Mouse (Mus musculus) liver, embryonic 15.5 days (tissue): Measurements from ENCODE around the gene Tcl1b3. TPM values are rescaled to one million over a fixed set of nuclear protein-coding genes. Genes with fewer than 3 reads are reported as not detected.
"Not testable (repeated sequence)": the region's sequence is repeated elsewhere in the genome, so short reads cannot be mapped to it uniquely, and the experiment has no call there.

Source experiments
- ATAC-seq: fragments of 200-750 bp; cut with Nextera tagmentation; 2 replicates; pipeline ENCODE4 v1.8.0; 2017; ENCODE audit warnings: moderate number of reproducible peaks, mild to moderate bottlenecking, moderate library complexity; ENCODE audit not compliant: insufficient read depth
- H3K27ac ChIP-seq: fragments of 300-500 bp; sonication (generic); replicated peaks from 2 replicates; pipeline ENCODE4 v1.5.1; 2015; ENCODE audit warnings: mild to moderate bottlenecking, inconsistent platforms
- H3K27me3 ChIP-seq: fragments of 300-500 bp; sonication (generic); 2 replicates; pipeline ENCODE4 v1.6.1; 2015; ENCODE audit warnings: mild to moderate bottlenecking, inconsistent platforms
- H3K36me3 ChIP-seq: fragments of 300-500 bp; sonication (generic); replicated peaks from 2 replicates; pipeline ENCODE4 v1.6.1; 2015; ENCODE audit warnings: moderate library complexity, mild to moderate bottlenecking, inconsistent platforms
- H3K4me1 ChIP-seq: fragments of 300-500 bp; sonication (generic); replicated peaks from 2 replicates; pipeline ENCODE4 v1.6.1; 2015; ENCODE audit warnings: inconsistent platforms
- H3K4me2 ChIP-seq: fragments of 300-500 bp; sonication (generic); 2 replicates; pipeline ENCODE4 v1.6.1; 2015; ENCODE audit warnings: moderate library complexity, mild to moderate bottlenecking, inconsistent platforms
- H3K4me3 ChIP-seq: fragments of 300-500 bp; sonication (generic); replicated peaks from 2 replicates; pipeline ENCODE4 v1.5.1; 2015; ENCODE audit warnings: mild to moderate bottlenecking, inconsistent platforms
- H3K9ac ChIP-seq: fragments of 300-500 bp; sonication (generic); 2 replicates; pipeline ENCODE4 v1.6.1; 2015; ENCODE audit warnings: moderate library complexity, mild to moderate bottlenecking, inconsistent platforms
- H3K9me3 ChIP-seq: fragments of 300-500 bp; sonication (generic); replicated peaks from 2 replicates; pipeline ENCODE4 v1.6.1; 2016; ENCODE audit warnings: inconsistent platforms
- WGBS: fragments of 180-500 bp; shearing (Covaris S2); methylation state at CpG from one replicate; pipeline ENCODE4 v1.1.7; 2015; ENCODE audit warnings: mixed read lengths; ENCODE audit not compliant: insufficient replicate concordance; 5-methylcytosine and 5-hydroxymethylcytosine counted together
- polyA plus RNA-seq: library from polyadenylated mRNA; unstranded; fragments of >200 nt; fragmentation: Nextera tagmentation; extraction: Ambion mirVana; gene quantifications from 2 replicates; pipeline ENCODE4 v1.2.1, GENCODE M21; 2015

Gene Tcl1b3
- polyA plus RNA-seq, 1 experiment from 2014 or later, result not detected

DNA sequence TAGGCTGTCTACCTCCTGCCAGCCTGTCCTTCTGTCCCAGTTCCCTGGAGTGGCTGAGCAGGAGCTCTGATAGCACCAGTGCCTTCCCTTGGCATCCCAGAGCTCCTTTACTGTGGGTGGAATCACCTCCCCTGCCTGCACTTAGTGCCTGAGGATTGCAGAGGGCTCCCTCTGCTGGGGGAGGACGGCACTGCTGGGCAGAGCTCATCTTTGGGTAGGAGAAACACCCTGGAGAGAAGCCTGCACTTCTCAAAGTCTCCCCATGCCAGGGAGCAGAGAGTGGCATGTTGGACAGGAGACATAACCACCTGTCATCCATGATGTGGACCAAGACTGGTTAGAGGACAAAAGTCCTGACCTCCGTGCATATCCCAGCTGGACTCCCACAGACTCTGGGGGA, 1.9 kb upstream of the Tcl1b3 start:
- H3K4me1 ChIP-seq, H3K4me2 ChIP-seq, H3K9me3 ChIP-seq, H3K9ac ChIP-seq, H3K4me3 ChIP-seq, ATAC-seq, H3K36me3 ChIP-seq, H3K27me3 ChIP-seq, H3K27ac ChIP-seq: not testable (repeated sequence)
- 17% methylated on average over 2 of the region's 2 CpGs for WGBS

DNA sequence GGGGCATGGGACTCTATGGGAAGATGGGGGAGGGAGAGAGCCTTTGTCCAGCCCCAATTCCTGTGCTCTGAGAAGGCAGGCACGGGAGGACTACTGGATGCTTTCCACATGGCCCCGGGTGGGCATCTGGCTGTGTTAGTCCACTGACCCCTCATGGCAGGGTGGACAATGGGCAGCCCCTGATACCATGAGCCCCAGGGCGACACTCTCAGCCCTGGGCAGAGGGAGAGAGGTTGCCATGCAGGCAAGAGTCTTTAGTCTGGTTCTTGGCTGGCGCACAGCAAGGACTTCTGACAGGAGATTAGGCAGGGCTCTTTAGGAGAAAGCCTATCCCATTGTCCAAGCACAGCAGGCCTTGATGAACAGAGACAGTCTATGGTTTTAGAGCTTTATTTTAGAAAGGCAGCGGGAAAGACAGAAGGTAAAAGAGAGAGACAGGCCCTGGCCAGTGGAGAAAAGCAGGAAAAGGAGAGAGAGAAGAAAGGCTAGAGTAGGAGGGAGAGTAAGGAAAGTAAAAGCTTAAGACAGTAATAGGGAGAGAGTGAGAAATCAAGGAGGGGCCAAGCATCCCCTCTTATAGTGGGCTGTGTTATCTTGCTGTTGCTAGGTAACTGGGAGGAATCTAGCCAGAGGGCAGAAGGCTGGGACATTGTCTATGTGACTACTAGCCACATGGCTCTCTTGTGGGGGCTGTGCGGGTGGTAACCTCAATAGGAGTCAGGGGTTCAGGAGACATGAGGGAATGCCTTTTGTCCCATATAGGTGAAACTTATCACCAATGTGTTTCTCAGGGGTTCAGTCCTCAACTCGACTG, 9.0 kb downstream of the Tcl1b3 start:
- not testable (repeated sequence) for H3K27ac ChIP-seq, H3K27me3 ChIP-seq, H3K9ac ChIP-seq, H3K4me1 ChIP-seq, H3K4me3 ChIP-seq, H3K9me3 ChIP-seq, H3K36me3 ChIP-seq, H3K4me2 ChIP-seq, ATAC-seq
- WGBS, result 55% methylated on average over 7 of the region's 7 CpGs

DNA sequence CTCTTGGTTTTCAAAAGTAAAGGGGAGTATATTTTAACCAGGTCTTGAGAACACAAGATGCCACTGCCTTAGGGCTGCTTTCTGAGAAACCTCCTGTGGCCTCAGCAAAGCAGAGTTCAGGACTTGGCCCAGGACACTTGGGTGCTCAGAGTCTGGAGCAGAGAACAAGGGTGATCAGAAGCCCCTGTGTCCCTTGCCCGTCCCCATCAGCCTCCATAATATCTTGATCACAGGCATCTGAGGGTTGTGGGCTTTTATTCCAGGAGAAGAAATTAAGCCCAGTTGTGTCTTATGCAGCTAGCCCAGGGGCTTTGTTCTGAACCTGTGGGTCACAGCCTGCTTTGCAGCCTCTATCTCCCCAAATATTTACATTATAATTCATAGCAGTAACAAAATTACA, 10.8 kb downstream of the Tcl1b3 start, which contains the start of gene Tcl1b4:
TSS of gene Tcl1b4 (plus strand) at position 301 of the 400 bp plus-strand sequence.
- not testable (repeated sequence) for H3K9ac ChIP-seq, H3K36me3 ChIP-seq, H3K27me3 ChIP-seq, H3K27ac ChIP-seq, H3K4me1 ChIP-seq, H3K9me3 ChIP-seq, H3K4me2 ChIP-seq, ATAC-seq, H3K4me3 ChIP-seq
- WGBS, result 48% methylated on average over 1 of the region's 1 CpGs

DNA sequence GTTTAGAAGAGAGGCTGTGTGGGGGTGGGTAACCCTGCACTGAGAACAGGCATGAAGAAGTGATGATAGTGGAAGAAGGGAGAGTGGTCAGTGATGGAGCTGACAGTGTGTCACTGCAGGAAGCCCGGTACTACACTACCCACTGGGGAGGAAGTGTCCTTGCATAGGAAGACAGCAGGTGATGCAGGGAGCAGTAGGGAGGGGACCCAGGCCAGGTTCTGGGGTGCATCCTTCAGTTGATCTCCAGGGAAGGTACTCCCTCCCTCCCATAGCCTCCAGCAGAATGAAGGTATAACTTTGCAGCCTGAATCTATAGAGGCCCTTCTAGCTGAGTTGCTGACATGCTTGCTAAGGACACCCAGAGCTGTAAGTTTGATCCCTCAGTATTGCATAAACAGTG, 16.2 kb downstream of the Tcl1b3 start:
- Histone ChIP-seq H3K4me3 (no peak overlapping the region), H3K27me3 (no peaks in the 10 kb centered on the region), H3K9ac (no peak overlapping the region), H3K4me1 (no peaks in the 10 kb centered on the region), H3K9me3 (no peaks in the 10 kb centered on the region), H3K36me3 (no peaks in the 10 kb centered on the region), H3K27ac (no peak overlapping the region), H3K4me2 (no peak overlapping the region)
- 42% methylated on average over 1 of the region's 1 CpGs for WGBS
- no peak for ATAC-seq

DNA sequence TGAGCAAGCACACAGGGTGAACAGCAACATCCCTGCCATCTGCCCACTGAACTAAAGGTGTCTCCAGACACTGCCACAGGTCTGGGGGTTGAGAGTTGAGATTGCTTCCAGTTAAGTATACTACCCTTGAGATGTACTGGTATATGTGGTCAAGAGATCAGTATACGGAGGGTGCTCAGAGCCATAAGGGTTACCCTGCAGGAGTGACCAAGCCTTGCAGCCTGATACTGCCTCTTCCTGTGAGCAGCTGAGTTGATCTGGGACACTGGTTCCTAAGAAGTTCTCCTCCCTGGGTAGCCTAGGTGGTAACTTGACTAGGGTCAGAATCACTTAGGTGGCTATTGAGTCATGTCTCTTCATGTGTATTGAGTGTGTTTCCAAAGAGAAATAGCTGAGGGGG, 17.6 kb downstream of the Tcl1b3 start:
- Histone ChIP-seq H3K9ac (no peak overlapping the region), H3K4me1 (no peaks in the 10 kb centered on the region), H3K4me3 (no peak overlapping the region), H3K9me3 (no peaks in the 10 kb centered on the region), H3K27me3 (no peaks in the 10 kb centered on the region), H3K36me3 (no peaks in the 10 kb centered on the region), H3K27ac (no peak overlapping the region), H3K4me2 (no peak overlapping the region)
- 67% methylated on average over 1 of the region's 1 CpGs for WGBS
- ATAC-seq, result no peak

DNA sequence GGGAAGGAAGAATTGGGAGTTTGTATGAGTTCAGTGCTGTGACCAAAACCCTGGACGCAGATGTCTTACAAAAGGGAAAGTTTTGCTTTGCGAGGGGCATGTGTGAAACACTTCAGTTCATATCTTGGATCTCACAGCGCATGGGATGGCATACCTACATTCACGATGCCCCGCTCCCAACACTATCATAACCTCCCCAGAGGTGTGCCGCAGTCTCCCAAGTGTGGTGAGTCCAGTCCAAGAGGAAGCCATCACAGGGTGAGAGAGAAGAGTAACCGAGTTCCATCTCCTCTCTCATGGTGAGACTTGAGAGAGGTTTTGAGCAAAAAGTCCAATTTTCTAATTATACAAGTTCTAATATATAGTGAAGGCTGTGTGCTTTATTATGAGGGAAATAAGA, 18.4 kb downstream of the Tcl1b3 start:
- no peaks in the 10 kb centered on the region for H3K27me3 ChIP-seq
- 68% methylated on average over 7 of the region's 7 CpGs for WGBS
- H3K4me3 ChIP-seq, result no peak overlapping the region
- ATAC-seq, result no peak
- no peak overlapping the region for H3K4me2 ChIP-seq
- H3K36me3 ChIP-seq, result no peaks in the 10 kb centered on the region
- H3K9ac ChIP-seq, result no peak overlapping the region
- H3K27ac ChIP-seq, result no peak overlapping the region
- no peaks in the 10 kb centered on the region for H3K9me3 ChIP-seq
- H3K4me1 ChIP-seq, result no peaks in the 10 kb centered on the region

DNA sequence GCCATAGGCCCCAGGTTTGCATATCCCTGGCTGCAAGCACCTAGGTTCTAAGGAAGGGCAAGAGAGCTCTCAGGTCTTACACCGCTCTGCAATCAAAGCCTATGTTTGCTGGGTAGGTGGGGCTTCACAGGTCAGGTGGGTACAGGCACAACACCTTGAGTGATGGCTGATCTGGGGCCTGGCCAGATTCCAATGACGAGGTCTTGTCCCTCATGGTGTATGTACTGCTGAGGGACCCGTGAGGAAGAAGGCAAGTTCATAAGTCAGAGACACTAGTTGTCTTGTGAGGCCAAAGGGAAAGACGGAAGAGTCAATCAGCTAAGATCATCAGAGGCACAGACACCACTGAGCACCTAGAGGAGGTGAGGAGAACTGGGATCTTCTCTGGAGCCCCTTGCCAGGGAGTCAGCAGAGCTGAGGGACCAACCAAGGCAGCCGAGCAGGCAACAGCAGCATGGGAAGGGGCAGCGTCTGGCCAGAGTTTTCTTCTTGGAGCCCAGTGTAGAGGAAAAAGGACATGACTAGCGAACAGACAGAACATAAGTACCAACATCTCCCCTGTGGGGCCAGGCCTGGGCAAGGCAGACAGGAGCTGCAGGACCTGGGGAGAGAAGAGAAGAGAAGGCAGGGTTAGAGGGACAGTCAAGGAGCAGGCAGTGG, 26.4 kb downstream of the Tcl1b3 start:
- ATAC-seq, result no peak
- no peaks in the 10 kb centered on the region for H3K36me3 ChIP-seq
- 60% methylated on average over 7 of the region's 7 CpGs for WGBS
- no peak overlapping the region for H3K4me2 ChIP-seq
- no peak overlapping the region for H3K27ac ChIP-seq
- H3K9ac ChIP-seq, result no peak overlapping the region
- no peaks in the 10 kb centered on the region for H3K27me3 ChIP-seq
- H3K4me3 ChIP-seq, result no peak overlapping the region
- H3K4me1 ChIP-seq, result no peaks in the 10 kb centered on the region
- H3K9me3 ChIP-seq, result no peaks in the 10 kb centered on the region

DNA sequence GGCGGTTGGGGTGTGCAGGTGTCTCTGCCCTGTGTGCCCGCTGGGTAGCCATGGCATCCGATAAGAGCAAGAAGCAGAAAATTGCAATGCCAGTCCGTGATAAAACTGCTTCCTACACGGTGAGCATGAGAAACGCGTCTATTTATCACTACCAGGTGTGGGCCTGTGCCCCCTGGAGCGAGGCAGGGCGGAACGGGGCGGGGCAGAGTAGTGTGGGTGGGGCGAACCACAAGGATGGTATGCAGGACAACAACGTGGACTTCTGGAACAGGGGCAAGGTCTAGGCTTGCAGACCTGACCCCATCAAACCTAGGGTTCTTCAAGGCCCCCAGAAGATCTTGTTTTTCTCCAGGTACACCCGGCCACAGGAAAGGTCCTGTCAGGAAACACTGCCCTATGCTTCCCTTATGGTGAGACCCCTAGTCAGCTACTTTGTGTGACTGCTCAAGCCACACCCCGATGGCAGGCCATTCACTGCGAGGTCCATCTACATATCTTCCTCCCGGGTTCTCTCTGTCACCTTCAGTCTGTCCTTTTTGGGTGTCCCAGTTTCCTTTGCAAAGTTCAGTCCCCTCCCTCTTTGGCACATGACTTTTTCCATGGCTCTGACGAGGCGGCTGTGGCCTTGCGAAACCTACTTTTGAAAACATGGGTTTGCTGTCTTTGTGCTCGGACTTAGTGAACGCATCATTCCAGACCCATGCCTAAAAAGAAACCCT, 31.9 kb downstream of the Tcl1b3 start, which contains the start of gene Tcl1:
TSS of gene Tcl1 (minus strand) at position 193 of the 719 bp plus-strand sequence.
- Histone ChIP-seq H3K36me3 (no peaks in the 10 kb centered on the region), H3K4me3 (no peak within 1 kb of the TSS), H3K4me1 (no peaks in the 10 kb centered on the region), H3K27me3 (no peaks in the 10 kb centered on the region), H3K9me3 (no peaks in the 10 kb centered on the region), H3K27ac (no peak within 1 kb of the TSS), H3K9ac (no peak within 1 kb of the TSS), H3K4me2 (no peak within 1 kb of the TSS)
- no peak for ATAC-seq
- WGBS, result 72% methylated on average over 22 of the region's 22 CpGs

DNA sequence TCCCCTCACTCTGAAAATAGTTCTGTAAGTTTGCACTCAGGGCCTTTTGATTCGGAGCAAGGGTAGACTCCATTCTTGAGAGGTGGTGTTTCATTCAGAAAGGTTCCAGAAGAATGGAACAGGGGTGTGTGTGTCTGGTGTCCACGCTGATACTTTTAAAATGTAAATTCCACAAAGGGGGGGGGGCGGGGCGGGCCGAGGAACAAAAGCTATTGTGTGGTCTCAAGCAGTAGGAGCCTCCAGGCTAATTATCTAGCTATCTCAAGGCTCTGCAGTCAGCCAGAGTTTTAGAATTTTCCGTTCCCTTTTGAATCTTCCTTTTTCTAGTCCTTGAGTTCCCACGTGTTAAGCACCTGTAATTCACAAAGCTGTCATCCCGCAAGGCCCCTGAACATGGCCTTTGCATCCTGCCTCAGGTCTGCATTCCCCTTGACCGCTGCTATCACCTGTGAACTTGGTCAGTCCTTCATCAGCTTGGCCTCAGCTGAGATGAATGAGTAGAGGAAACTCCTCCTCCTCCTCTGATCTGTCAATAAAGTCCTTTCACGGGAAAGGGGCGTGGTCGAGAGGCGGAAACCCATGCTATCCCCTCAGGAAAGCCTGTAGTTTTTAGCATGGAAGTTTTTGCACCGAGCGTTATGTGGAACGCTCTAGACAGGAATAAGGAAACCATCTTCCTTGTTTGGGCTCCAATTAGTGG, 33.9 kb downstream of the Tcl1b3 start:
- Histone ChIP-seq H3K4me3 (no peak overlapping the region), H3K9me3 (no peaks in the 10 kb centered on the region), H3K27me3 (no peaks in the 10 kb centered on the region), H3K9ac (no peak overlapping the region), H3K36me3 (no peaks in the 10 kb centered on the region), H3K4me2 (no peak overlapping the region), H3K27ac (no peak overlapping the region), H3K4me1 (no peaks in the 10 kb centered on the region)
- no peak for ATAC-seq
- WGBS, result 51% methylated on average over 16 of the region's 16 CpGs

DNA sequence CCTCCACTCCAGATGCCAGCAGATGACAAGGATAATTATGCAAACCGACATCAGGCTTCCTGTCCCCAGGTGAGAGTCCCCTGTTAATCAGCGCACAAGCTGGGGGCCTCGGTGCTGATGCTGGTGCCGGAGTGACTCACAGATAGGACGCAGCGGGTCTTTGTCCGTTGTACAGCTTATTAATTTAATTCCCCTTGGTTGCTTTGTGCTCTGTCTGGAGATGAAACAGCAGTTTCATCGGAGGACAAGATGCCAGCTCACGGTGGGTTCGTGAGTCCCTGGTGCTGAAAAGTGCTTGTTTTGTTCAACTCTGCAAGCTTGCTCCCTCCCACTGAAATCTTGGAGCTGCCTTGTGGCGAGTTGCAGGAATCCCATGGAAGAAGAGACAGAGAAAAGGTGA, 43.5 kb downstream of the Tcl1b3 start:
- no peaks in the 10 kb centered on the region for H3K9me3 ChIP-seq
- no peak overlapping the region for H3K4me2 ChIP-seq

DNA sequence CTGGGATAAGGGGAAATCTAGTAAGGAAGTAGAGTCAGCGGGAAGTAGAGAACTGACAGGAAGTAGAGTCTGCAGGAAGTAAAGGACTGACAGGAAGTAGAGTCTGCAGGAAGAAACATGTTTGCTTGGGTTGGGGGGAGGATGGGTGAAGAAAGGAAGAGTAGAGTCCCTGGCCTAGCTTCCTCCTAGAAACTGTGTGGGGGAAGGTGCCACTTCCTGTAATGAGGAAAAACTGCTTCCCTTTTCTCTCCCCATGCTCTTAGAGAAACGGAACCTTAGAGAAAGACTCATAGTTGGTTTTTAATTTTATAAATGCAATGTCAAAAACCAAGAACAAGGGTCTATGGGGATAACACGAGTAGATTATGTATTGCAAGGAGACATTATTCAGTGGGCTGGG, 44.2 kb downstream of the Tcl1b3 start:
- no peaks in the 10 kb centered on the region for H3K9me3 ChIP-seq
- WGBS, result 27% methylated on average over 3 of the region's 3 CpGs
- H3K4me2 ChIP-seq, result no peak overlapping the region
- no peaks in the 10 kb centered on the region for H3K4me1 ChIP-seq
- H3K27ac ChIP-seq, result no peak overlapping the region
- no peaks in the 10 kb centered on the region for H3K27me3 ChIP-seq
- H3K4me3 ChIP-seq, result no peak overlapping the region
- no peak for ATAC-seq
- no peaks in the 10 kb centered on the region for H3K36me3 ChIP-seq
- no peak overlapping the region for H3K9ac ChIP-seq

More for the DNA sequence above, 43.5 kb downstream of the Tcl1b3 start:
- Histone ChIP-seq H3K27me3 (no peaks in the 10 kb centered on the region), H3K4me1 (no peaks in the 10 kb centered on the region), H3K4me3 (no peak overlapping the region), H3K36me3 (no peaks in the 10 kb centered on the region), H3K9ac (no peak overlapping the region), H3K27ac (no peak overlapping the region)
- no peak for ATAC-seq
- WGBS, result 68% methylated on average over 11 of the region's 11 CpGs
